Mouse (Mus musculus) midbrain, embryonic 14.5 days (tissue): ENCODE data around the gene 1810049J17Rik. TPM values are rescaled to one million over a fixed set of nuclear protein-coding genes. Genes with fewer than 3 reads are reported as not detected.
"Not testable (repeated sequence)": the region's sequence is repeated elsewhere in the genome, so short reads cannot be mapped to it uniquely, and the experiment has no call there.

Experiments
- ATAC-seq: fragments of 200-750 bp; cut with Nextera tagmentation; 2 replicates; pipeline ENCODE4 v1.8.0; 2017; ENCODE audit warnings: moderate number of reproducible peaks, moderate library complexity; ENCODE audit not compliant: low FRiP score, low TSS enrichment
- DNase-seq: peaks from one replicate; pipeline ENCODE4 v3.0.0-alpha.2; 2015
- H3K27ac ChIP-seq: fragments of 300-500 bp; sonication (generic); replicated peaks from 2 replicates; pipeline ENCODE4 v1.5.1; 2014; ENCODE audit warnings: mild to moderate bottlenecking, low read depth, low read length, moderate library complexity
- H3K27me3 ChIP-seq: fragments of 300-500 bp; sonication (generic); 2 replicates; pipeline ENCODE4 v1.6.1; 2014; ENCODE audit warnings: low read length, control low read depth, mixed read lengths; ENCODE audit not compliant: control insufficient read depth, insufficient read depth
- H3K36me3 ChIP-seq: fragments of 300-500 bp; sonication (generic); 2 replicates; pipeline ENCODE4 v1.6.1; 2014; ENCODE audit warnings: low read length, control low read depth; ENCODE audit not compliant: control insufficient read depth, insufficient read depth
- H3K4me1 ChIP-seq: fragments of 300-500 bp; sonication (generic); 2 replicates; pipeline ENCODE4 v1.6.1; 2014; ENCODE audit warnings: mild to moderate bottlenecking, antibody characterized with exemption, low read length, control low read depth; ENCODE audit not compliant: control insufficient read depth, insufficient read depth
- H3K4me2 ChIP-seq: fragments of 300-500 bp; sonication (generic); 2 replicates; pipeline ENCODE4 v1.6.1; 2014; ENCODE audit warnings: mild to moderate bottlenecking, low read length, moderate library complexity
- H3K4me3 ChIP-seq: fragments of 300-500 bp; sonication (generic); replicated peaks from 2 replicates; pipeline ENCODE4 v1.5.1; 2014; ENCODE audit warnings: low read depth, low read length
- H3K9ac ChIP-seq: fragments of 300-500 bp; sonication (generic); replicated peaks from 2 replicates; pipeline ENCODE4 v1.6.1; 2014; ENCODE audit warnings: mild to moderate bottlenecking, low read length, moderate library complexity
- H3K9me3 ChIP-seq: fragments of 300-500 bp; sonication (generic); 2 replicates; pipeline ENCODE4 v1.6.1; 2016; ENCODE audit warnings: low read length, control low read depth, mixed read lengths; ENCODE audit not compliant: control insufficient read depth
- WGBS: fragments of 180-500 bp; shearing (Covaris S2); extraction: QIAGEN DNeasy Blood & Tissue Kit; methylation state at CpG from one replicate; pipeline ENCODE4 v1.1.7; 2014; 5-methylcytosine and 5-hydroxymethylcytosine counted together
- polyA plus RNA-seq: library from polyadenylated mRNA; unstranded; fragments of >200 nt; fragmentation: Nextera tagmentation; extraction: Ambion mirVana; gene quantifications from 2 replicates; pipeline ENCODE4 v1.2.1, GENCODE M21; 2014

1810049J17Rik gene
- polyA plus RNA-seq: 1.6 and 1.7 TPM in 2 replicates

DNA sequence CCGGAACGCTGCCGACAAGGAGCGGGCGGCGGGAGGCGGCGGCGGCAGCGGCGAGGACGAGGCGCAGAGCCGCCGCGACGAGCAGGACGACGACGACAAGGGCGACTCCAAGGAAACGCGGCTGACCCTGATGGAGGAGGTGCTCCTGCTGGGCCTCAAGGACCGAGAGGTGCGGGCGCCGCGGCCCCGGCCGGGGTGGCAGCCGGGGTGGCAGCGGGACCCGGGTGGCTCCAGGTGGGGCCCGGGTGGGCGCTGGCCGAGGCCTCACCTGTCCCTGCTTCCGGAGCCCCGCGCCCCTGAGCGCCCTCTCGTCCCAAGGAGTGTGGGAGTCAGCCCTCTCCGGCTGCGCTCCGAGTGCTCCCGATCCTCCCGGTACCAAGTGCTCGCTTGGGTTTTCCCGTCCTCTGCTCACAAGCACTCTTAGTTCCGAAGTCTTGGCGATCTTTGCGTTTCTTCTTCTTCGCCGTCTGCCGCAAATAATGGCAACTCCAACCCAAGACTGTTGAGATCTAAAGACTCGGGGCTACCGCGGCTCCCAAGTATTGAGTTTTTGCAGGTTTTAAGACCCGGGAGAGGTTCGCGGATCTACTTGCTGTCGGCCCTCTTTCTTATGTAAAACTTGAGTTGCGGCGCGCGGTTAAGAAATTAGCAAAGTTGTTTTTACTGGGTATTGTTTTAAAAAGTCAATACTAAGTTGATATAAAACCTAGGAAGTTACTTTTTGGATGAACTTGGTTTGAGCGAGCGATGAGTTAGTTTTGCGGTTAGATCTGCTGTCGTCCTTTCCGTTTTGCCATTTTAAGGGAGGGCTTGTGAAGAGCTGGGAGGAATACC, at the start of gene 1810049J17Rik:
Gene 1810049J17Rik, minus strand, starts transcription at position 112 of the 834 bp plus-strand sequence.
- DNase-seq (peak; percentile 65), ATAC-seq (peak; percentile 53)
- Histone ChIP-seq H3K27me3 (0 out of 2 replicates have a peak, but pooled peaks cover 5% of the 10 kb centered on the region), H3K4me3 (peak within 1 kb of the TSS; percentile 100), H3K27ac (peak within 1 kb of the TSS; percentile 94), H3K4me1 (peaks cover 30% of the 10 kb centered on the region), H3K36me3 (no peaks in the 10 kb centered on the region), H3K9me3 (no peaks in the 10 kb centered on the region), H3K9ac (peak within 1 kb of the TSS; percentile 97), H3K4me2 (peak within 1 kb of the TSS; percentile 88)
- WGBS: under 1% methylated on average over 70 of the region's 70 CpGs

DNA sequence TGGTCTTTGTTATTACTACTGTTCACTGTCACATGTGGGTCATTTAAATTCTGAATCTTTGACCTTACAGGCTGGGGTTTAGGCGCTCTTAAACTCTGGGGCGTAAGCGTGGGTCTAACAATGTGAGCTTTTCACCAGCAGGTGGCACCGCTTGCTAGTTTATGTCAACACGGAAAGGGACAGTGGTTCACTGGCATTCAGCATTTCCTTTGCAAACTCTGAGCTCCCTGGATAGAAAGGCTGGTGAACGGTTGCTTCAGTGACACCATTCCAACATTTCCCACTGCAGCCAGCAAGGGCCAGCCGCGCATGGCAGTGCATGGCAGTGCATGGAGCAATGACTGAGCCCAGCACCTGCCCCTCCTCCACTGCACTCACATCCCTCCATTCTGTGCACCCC, 49.5 kb upstream of the 1810049J17Rik start:
- Histone ChIP-seq H3K27me3 (no peaks in the 10 kb centered on the region), H3K27ac (no peak overlapping the region), H3K9ac (no peak overlapping the region), H3K4me2 (no peak overlapping the region), H3K9me3 (no peaks in the 10 kb centered on the region), H3K4me3 (no peak overlapping the region), H3K4me1 (peaks cover 19% of the 10 kb centered on the region), H3K36me3 (0 out of 2 replicates have a peak, but pooled peaks cover 3% of the 10 kb centered on the region)
- peak; percentile 93 for DNase-seq
- WGBS: 4% methylated on average over 8 of the region's 8 CpGs
- peak; percentile 61 for ATAC-seq

DNA sequence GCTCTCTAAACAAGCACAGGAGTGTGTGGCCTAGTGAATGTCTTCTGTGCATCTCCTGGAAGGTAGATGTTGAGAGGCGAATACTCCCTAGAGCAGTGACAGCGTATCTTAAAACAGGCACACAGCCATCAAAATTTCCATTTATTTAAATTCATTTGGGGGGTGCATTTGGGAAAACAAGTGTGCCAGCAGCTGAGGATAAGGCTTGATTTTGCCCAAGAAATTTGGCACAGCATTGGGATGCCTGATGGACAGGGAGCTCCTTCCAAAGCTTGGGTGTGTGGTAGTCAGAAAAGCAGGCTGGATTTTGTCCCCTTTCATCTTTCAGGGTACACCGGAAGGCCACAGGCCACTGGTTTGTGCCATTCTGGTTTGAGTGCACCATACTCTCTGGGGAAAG, 48.4 kb upstream of the 1810049J17Rik start:
- Histone ChIP-seq H3K4me1 (peaks cover 20% of the 10 kb centered on the region), H3K27me3 (no peaks in the 10 kb centered on the region), H3K9ac (no peak overlapping the region), H3K4me2 (no peak overlapping the region), H3K27ac (no peak overlapping the region), H3K9me3 (no peaks in the 10 kb centered on the region), H3K4me3 (no peak overlapping the region), H3K36me3 (0 out of 2 replicates have a peak, but pooled peaks cover 3% of the 10 kb centered on the region)
- DNase-seq (no peak), ATAC-seq (no peak)
- 92% methylated on average over 3 of the region's 3 CpGs for WGBS

DNA sequence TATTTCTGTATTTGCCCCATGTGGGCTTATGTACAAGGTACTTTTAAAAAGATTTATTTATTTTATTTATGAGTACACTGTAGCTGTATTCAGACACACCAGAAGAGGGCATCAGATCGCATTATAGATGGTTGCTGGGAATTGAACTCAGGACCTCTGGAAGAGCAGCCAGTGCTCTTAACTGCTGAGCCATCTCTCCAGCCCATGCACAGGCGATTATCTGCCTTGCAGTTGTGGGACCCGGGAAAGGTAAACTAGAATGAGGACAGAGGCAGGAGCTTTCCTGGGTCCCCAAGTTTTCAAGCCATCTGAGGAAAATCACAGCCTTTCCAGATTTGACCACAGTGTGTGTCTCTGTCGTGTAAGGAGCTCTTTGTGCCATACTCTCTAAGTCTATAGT, 47.2 kb upstream of the 1810049J17Rik start:
- DNase-seq (no peak), ATAC-seq (no peak)
- 88% methylated on average over 4 of the region's 4 CpGs for WGBS
- H3K9ac ChIP-seq: no peak overlapping the region
- H3K36me3 ChIP-seq: 0 out of 2 replicates have a peak, but pooled peaks cover under 1% of the 10 kb centered on the region
- no peaks in the 10 kb centered on the region for H3K27me3 ChIP-seq
- H3K4me2 ChIP-seq: no peak overlapping the region
- no peaks in the 10 kb centered on the region for H3K9me3 ChIP-seq
- H3K4me1 ChIP-seq: peaks cover 20% of the 10 kb centered on the region
- H3K4me3 ChIP-seq: no peak overlapping the region
- H3K27ac ChIP-seq: no peak overlapping the region

DNA sequence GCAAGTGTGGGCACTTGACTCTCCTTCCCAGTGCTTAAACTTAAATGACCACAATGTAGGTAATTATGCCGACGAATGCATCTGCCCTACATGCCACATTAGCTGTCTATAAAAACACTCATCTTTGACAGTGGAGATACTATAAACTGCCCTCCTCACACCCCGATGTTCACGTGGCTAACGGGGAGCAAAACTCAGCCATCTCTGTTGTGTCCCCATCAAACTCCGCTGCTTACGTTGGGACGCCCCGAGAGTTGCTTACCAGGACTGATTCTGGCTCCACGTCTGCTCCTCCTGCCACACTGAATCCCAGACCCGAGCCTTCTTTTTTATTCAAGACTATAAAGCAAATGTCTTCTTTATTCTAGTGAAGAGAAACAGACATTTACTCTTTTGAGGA, 46.7 kb upstream of the 1810049J17Rik start:
- Histone ChIP-seq H3K4me2 (no peak overlapping the region), H3K9ac (no peak overlapping the region), H3K36me3 (no peaks in the 10 kb centered on the region), H3K4me1 (peaks cover 20% of the 10 kb centered on the region), H3K27me3 (no peaks in the 10 kb centered on the region), H3K27ac (no peak overlapping the region), H3K4me3 (no peak overlapping the region), H3K9me3 (no peaks in the 10 kb centered on the region)
- no peak for ATAC-seq
- no peak for DNase-seq
- 78% methylated on average over 11 of the region's 11 CpGs for WGBS

DNA sequence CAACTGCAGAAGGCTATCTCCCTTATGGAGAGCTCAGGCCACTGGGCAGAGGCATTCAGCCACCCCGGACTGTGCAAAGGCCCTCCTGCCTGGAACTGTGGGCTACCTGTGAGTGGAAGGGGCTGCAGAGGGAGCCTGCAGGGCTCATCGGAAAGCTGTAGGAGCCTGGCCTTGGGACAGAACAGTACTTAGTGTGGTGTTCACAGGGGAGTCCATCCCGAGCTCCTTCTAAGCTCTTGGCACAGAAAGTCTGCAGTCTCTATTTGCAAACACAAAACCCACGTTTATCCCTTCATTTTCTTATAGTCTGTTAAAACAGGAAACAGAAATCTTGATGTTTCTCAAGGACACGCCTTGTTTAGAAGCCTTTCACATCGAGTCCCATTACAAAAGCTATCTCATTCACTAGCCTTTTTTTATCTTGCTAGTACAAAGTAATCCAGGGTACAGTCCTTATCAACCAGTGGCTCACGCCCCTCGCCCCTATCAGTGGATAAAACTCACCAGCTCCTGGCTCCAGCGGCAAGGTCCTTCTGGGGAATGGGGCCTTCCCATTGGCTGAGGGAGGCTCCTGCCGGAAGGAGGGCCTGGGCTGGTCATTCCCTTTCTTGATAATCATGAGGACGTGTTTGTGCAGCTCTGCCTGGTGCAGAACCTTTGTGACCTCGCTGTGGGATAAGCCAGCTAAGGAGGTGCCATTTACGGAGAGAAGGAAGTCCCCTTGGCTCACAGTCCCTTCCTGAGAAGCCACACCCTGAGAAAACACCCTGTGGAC, 45.8 kb upstream of the 1810049J17Rik start:
- H3K9me3 ChIP-seq: no peaks in the 10 kb centered on the region
- H3K27ac ChIP-seq: no peak overlapping the region
- whole genome bisulfite sequencing: 60% methylated on average over 13 of the region's 13 CpGs
- no peaks in the 10 kb centered on the region for H3K27me3 ChIP-seq
- no peak for ATAC-seq
- no peak overlapping the region for H3K4me2 ChIP-seq
- no peaks in the 10 kb centered on the region for H3K36me3 ChIP-seq
- H3K4me3 ChIP-seq: no peak overlapping the region
- H3K9ac ChIP-seq: no peak overlapping the region
- H3K4me1 ChIP-seq: peaks cover 20% of the 10 kb centered on the region
- DNase-seq: no peak

DNA sequence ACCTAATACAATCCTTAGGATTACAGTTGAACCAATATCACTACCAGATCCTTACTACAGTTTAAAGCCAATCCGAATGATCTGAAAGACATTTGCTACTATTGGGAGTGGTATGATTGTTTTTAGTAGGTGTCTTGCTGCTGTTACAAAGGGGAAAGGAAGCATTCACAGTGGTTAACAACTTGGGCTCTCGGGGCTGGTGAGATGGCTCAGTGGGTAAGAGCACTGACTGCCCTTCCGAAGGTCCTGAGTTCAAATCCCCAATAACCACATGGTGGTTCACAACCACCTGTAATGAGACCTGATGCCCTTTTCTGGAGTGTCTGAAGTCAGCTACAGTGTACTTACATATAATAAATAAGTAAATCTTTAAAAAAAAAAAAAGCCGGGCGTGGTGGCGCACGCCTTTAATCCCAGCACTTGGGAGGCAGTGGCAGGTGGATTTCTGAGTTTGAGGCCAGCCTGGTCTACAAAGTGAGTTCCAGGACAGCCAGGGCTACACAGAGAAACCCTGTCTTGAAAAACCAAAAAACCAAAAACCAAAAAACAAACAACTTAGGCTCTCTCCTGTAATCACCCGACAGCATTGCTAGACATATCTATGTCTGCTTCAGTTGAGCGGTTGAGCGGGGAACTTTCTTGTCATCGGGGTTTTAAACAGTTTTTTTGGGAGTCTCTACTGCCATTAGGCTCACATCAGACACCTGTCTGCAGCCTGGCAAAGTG, 45.0 kb upstream of the 1810049J17Rik start:
- H3K27me3 ChIP-seq, ATAC-seq, H3K36me3 ChIP-seq, DNase-seq, H3K4me3 ChIP-seq, H3K9me3 ChIP-seq, H3K9ac ChIP-seq, H3K4me2 ChIP-seq: not testable (repeated sequence)
- Histone ChIP-seq H3K27ac (peak overlapping the region; percentile 83), H3K4me1 (peaks cover 20% of the 10 kb centered on the region)
- WGBS: 87% methylated on average over 11 of the region's 11 CpGs

DNA sequence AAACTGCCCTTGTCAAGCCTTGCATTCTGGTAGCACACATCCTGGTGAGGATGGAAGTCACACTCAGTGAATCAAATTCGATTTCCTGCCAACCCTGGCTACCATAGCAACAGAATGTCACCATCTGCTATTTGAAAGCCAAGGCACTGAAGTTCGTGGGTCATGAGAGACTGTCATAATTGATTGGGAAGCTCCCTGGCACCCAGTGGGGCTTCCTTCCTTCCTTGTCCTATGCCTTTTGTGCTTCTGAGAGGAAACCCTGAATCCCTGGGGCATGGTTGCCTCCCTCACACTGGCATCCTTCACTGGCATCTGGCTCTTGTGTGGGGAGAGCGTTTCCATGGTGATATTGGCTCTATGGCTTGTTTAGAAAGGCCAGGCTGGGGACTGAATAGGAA, 44.4 kb upstream of the 1810049J17Rik start:
- Histone ChIP-seq H3K4me3 (no peak overlapping the region), H3K4me1 (peaks cover 20% of the 10 kb centered on the region), H3K4me2 (no peak overlapping the region), H3K9me3 (no peaks in the 10 kb centered on the region), H3K27me3 (no peaks in the 10 kb centered on the region), H3K27ac (peak overlapping the region; percentile 83), H3K9ac (no peak overlapping the region; the same call in 1 of the 2 replicates), H3K36me3 (no peaks in the 10 kb centered on the region)
- peak; percentile 78 for ATAC-seq
- 10% methylated on average over 3 of the region's 3 CpGs for WGBS
- peak; percentile 90 for DNase-seq
